Comparison of ENCODE assay signal across 8 mouse cellular contexts in genomic region chr3:123235495-123235894, GRCm38 (mm10). TPM values are rescaled to one million over a fixed set of nuclear protein-coding genes. Genes with fewer than 3 reads are reported as not detected.
DNase-seq lines count a peak whose midpoint lies in the region; ATAC-seq and TF ChIP-seq lines count a peak whose summit lies in the region.

No protein-coding gene starts in this region.

- no peaks in the 10 kb centered on the region for H3K27me3 ChIP-seq in lung, postnatal 0 days (replicated peaks; ENCODE audit: insufficient read depth, low read length)
- H3K27me3 ChIP-seq in forebrain, embryonic 13.5 days = peaks cover 2% of the 10 kb centered on the region; the same call in 1 of the 2 replicates
- H3K27me3 ChIP-seq in liver, embryonic 11.5 days (replicated peaks; ENCODE audit: control insufficient read depth, insufficient read depth, low read length) = peaks cover 8% of the 10 kb centered on the region
- no peaks in the 10 kb centered on the region for H3K27me3 ChIP-seq in stomach, embryonic 14.5 days (ENCODE audit: control insufficient read depth, insufficient read depth, low read length)

- no peak for TF ChIP-seq CTCF in lung, postnatal 0 days (IDR thresholded peaks at IDR 0.05)

- H3K4me3 ChIP-seq in lung, postnatal 0 days (ENCODE audit: low read depth, low read length) = peak overlapping the region; percentile 19
- peak overlapping the region; percentile 41 for H3K4me3 ChIP-seq in forebrain, embryonic 13.5 days
- H3K4me3 ChIP-seq in liver, embryonic 11.5 days (ENCODE audit: low read depth, low read length) = peak overlapping the region; percentile 40
- peak overlapping the region; percentile 57 for H3K4me3 ChIP-seq in stomach, embryonic 14.5 days (ENCODE audit: low read depth, low read length)

- TF ChIP-seq EP300 in lung, postnatal 0 days (IDR thresholded peaks at IDR 0.05) = no peak

- H3K4me1 ChIP-seq in lung, postnatal 0 days (ENCODE audit: insufficient read depth, low read depth, low read length) = 0 out of 2 replicates have a peak, but pooled peaks cover 3% of the 10 kb centered on the region
- H3K4me1 ChIP-seq in forebrain, embryonic 13.5 days = peaks cover 20% of the 10 kb centered on the region
- no peaks in the 10 kb centered on the region for H3K4me1 ChIP-seq in liver, embryonic 11.5 days (replicated peaks; ENCODE audit: control insufficient read depth, insufficient read depth, low read length)
- peaks cover 7% of the 10 kb centered on the region; the same call in 1 of the 2 replicates for H3K4me1 ChIP-seq in stomach, embryonic 14.5 days (ENCODE audit: control insufficient read depth, insufficient read depth, low read length)

- no peak overlapping the region for H3K9ac ChIP-seq in lung, postnatal 0 days (replicated peaks; ENCODE audit: low read depth)
- H3K9ac ChIP-seq in forebrain, embryonic 13.5 days = peak overlapping the region; percentile 55; the same call in 1 of the 2 replicates
- H3K9ac ChIP-seq in liver, embryonic 11.5 days (ENCODE audit: low read depth, low read length) = no peak overlapping the region
- peak overlapping the region; percentile 49 for H3K9ac ChIP-seq in stomach, embryonic 14.5 days (replicated peaks; ENCODE audit: low read depth, low read length)

- WGBS in lung, postnatal 0 days = 39% methylated on average over 7 of the region's 7 CpGs
- 18% methylated on average over 7 of the region's 7 CpGs for WGBS in forebrain, embryonic 13.5 days
- 31% methylated on average over 7 of the region's 7 CpGs for WGBS in liver, embryonic 11.5 days
- 22% methylated on average over 7 of the region's 7 CpGs for WGBS in stomach, embryonic 14.5 days

- ATAC-seq in lung, postnatal 0 days = no peak
- ATAC-seq in forebrain, embryonic 13.5 days = peak; percentile 22; the same call in 1 of the 2 replicates
- no peak for ATAC-seq in liver, embryonic 11.5 days (replicated peaks; ENCODE audit: low FRiP score)
- ATAC-seq in stomach, embryonic 14.5 days (ENCODE audit: insufficient number of reproducible peaks, insufficient read depth, low FRiP score, low read depth) = no peak; the same call in 1 of the 2 replicates
- ATAC-seq in monocyte, adult 5-6 weeks (replicated peaks; ENCODE audit: insufficient number of reproducible peaks, low FRiP score, low TSS enrichment, poor library complexity, severe bottlenecking) = no peak

- H3K27ac ChIP-seq in lung, postnatal 0 days (ENCODE audit: low read length) = no peak overlapping the region
- no peak overlapping the region for H3K27ac ChIP-seq in forebrain, embryonic 13.5 days
- no peak overlapping the region for H3K27ac ChIP-seq in liver, embryonic 11.5 days (ENCODE audit: low read depth, low read length)
- H3K27ac ChIP-seq in stomach, embryonic 14.5 days (ENCODE audit: low read length) = peak overlapping the region; percentile 67; the same call in 1 of the 2 replicates

- H3K4me2 ChIP-seq in lung, postnatal 0 days (replicated peaks; ENCODE audit: low read depth, low read length) = peak overlapping the region; percentile 50
- peak overlapping the region; percentile 72 for H3K4me2 ChIP-seq in forebrain, embryonic 13.5 days
- H3K4me2 ChIP-seq in liver, embryonic 11.5 days = peak overlapping the region; percentile 63
- peak overlapping the region; percentile 61 for H3K4me2 ChIP-seq in stomach, embryonic 14.5 days (replicated peaks; ENCODE audit: low read depth, low read length)

- no peaks in the 10 kb centered on the region for H3K36me3 ChIP-seq in lung, postnatal 0 days (ENCODE audit: insufficient read depth, low read length)
- H3K36me3 ChIP-seq in forebrain, embryonic 13.5 days (ENCODE audit: poor library complexity, severe bottlenecking) = no peaks in the 10 kb centered on the region
- no peaks in the 10 kb centered on the region for H3K36me3 ChIP-seq in liver, embryonic 11.5 days (ENCODE audit: control insufficient read depth, insufficient read depth, low read length)
- H3K36me3 ChIP-seq in stomach, embryonic 14.5 days (ENCODE audit: control insufficient read depth, insufficient read depth, low read length) = no peaks in the 10 kb centered on the region

- DNase-seq in lung, postnatal 0 days (ENCODE audit: low spot score) = no peak
- no peak for DNase-seq in lung, postnatal 10 days
- DNase-seq in liver, embryonic 11.5 days (ENCODE audit: low spot score) = no peak
- no peak for DNase-seq in ovary, postnatal 10 days (ENCODE audit: low spot score)
- no peak for DNase-seq in ovary, postnatal 36 days (ENCODE audit: low spot score)

- no peaks in the 10 kb centered on the region for H3K9me3 ChIP-seq in lung, postnatal 0 days (ENCODE audit: low read length)
- no peaks in the 10 kb centered on the region for H3K9me3 ChIP-seq in forebrain, embryonic 13.5 days (replicated peaks)
- H3K9me3 ChIP-seq in liver, embryonic 11.5 days (ENCODE audit: control insufficient read depth, low read length) = no peaks in the 10 kb centered on the region
- H3K9me3 ChIP-seq in stomach, embryonic 14.5 days (ENCODE audit: control insufficient read depth, low read depth, low read length) = no peaks in the 10 kb centered on the region

RNA-seq across cellular contexts. Expression of gene Synpo2, which starts 0.5 kb away (rescaled TPM):
- 2.2 and 2.4 TPM in 2 replicates for polyA plus RNA-seq in lung, postnatal 0 days (2015; fragmentation: Nextera tagmentation; extraction: Ambion mirVana)
- polyA plus RNA-seq in forebrain, embryonic 13.5 days (2015; fragmentation: Nextera tagmentation; extraction: Ambion mirVana) = 0.55 and 0.72 TPM in 2 replicates
- polyA plus RNA-seq in liver, embryonic 11.5 days (2014; fragmentation: Nextera tagmentation; extraction: Ambion mirVana) = 1.9 and 2.4 TPM in 2 replicates
- 39.9 and 43.6 TPM in 2 replicates for polyA plus RNA-seq in stomach, embryonic 14.5 days (2014; fragmentation: Nextera tagmentation; extraction: Ambion mirVana)
- 0.39 TPM in 1 of 3 replicates, not detected in the others for total RNA-seq in monocyte, adult 5-6 weeks (2017)

RNA-seq across cellular contexts. Expression of gene Sec24d, which starts 31.8 kb away (rescaled TPM):
- 34.9 and 38.7 TPM in 2 replicates for polyA plus RNA-seq in lung, postnatal 0 days (2015; fragmentation: Nextera tagmentation; extraction: Ambion mirVana)
- 10.8 and 10.9 TPM in 2 replicates for polyA plus RNA-seq in forebrain, embryonic 13.5 days (2015; fragmentation: Nextera tagmentation; extraction: Ambion mirVana)
- polyA plus RNA-seq in liver, embryonic 11.5 days (2014; fragmentation: Nextera tagmentation; extraction: Ambion mirVana) = 32.5 and 36.1 TPM in 2 replicates
- 96.9 and 115 TPM in 2 replicates for polyA plus RNA-seq in stomach, embryonic 14.5 days (2014; fragmentation: Nextera tagmentation; extraction: Ambion mirVana)
- total RNA-seq in monocyte, adult 5-6 weeks (2017) = 4.2 to 14.4 TPM (median 7.1 TPM) in 3 replicates

Comparison
In these comparisons a context has a peak if more than half of its experiments do, and no peak if none do; other contexts are left out.
1. H3K9ac ChIP-seq: peak in forebrain, embryonic 13.5 days (single experiment) and stomach, embryonic 14.5 days (single experiment); none in lung, postnatal 0 days (single experiment) and liver, embryonic 11.5 days (single experiment).
2. RNA of gene Synpo2, which starts 0.5 kb away (polyA plus RNA-seq): 39.9 to 43.6 TPM in stomach, embryonic 14.5 days; 2.2 to 2.4 TPM in lung, postnatal 0 days, 1.9 to 2.4 TPM in liver, embryonic 11.5 days and 0.55 to 0.72 TPM in forebrain, embryonic 13.5 days; every median in the first group is over 10 times any median in the second.
3. Peak in every context shown above with its lines, with median percentiles within 50 percentile points of each other: H3K4me2 ChIP-seq and H3K4me3 ChIP-seq.